Mouse (Mus musculus) bone marrow macrophage, adult 2 months (primary cell): ENCODE results near the gene Catsperg1.

Experiments
- CTCF ChIP-seq: IDR thresholded peaks from 2 replicates; pipeline ENCODE4 v1.5.1; 2012; ENCODE audit warnings: low read depth, mild to moderate bottlenecking, low read length, moderate library complexity
- POLR2A ChIP-seq: IDR thresholded peaks from 2 replicates; pipeline ENCODE4 v1.6.1; 2012; ENCODE audit warnings: mild to moderate bottlenecking, low read depth, low read length, borderline replicate concordance

GRCm38 (mm10) chr7:29231517-29231916 is 17.7 kb upstream of the Catsperg1 start:
- TF ChIP-seq CTCF = no peak
- TF ChIP-seq POLR2A = no peak
